Comparison of ENCODE assay signal across 13 mouse cellular contexts in genomic region chr7:139139921-139140461, GRCm38 (mm10). TPM values are rescaled to one million over a fixed set of nuclear protein-coding genes. Genes with fewer than 3 reads are reported as not detected.
DNase-seq lines count a peak whose midpoint lies in the region; ATAC-seq lines count a peak whose summit lies in the region.
"Had no signal": no experiment of that assay in that cellular context is flagged by ENCODE, and none has a peak within 500 bp of the region (broad histone marks: within the 10 kb centered on the region; RNA-seq: fewer than 3 reads in every experiment).

No protein-coding gene starts in this region.

- peak; percentile 25 for DNase-seq in gastrocnemius, postnatal 25 days
- no peak for DNase-seq in gastrocnemius, postnatal 4 days (ENCODE audit: low spot score in 2 of 2)
- DNase-seq in embryo, embryonic 9.5 days (ENCODE audit: extremely low spot score): peak; percentile 62
- peak; percentile 40 for DNase-seq in hindbrain, embryonic 14.5 days (ENCODE audit: low spot score)
- DNase-seq in right cerebral cortex, postnatal 14 days: no peak
- no peak for DNase-seq in right cerebral cortex, adult 18-20 months
- DNase-seq: adrenal gland, adult 2 months; heart, postnatal 36 days had no signal

- H3K27ac ChIP-seq in hindbrain, embryonic 14.5 days: peak overlapping the region; percentile 23; the same call in 1 of the 2 replicates
- H3K27ac ChIP-seq in neural tube, embryonic 12.5 days: peak overlapping the region; percentile 46; the same call in 1 of the 2 replicates

- no peak overlapping the region for H3K4me2 ChIP-seq in hindbrain, embryonic 14.5 days (replicated peaks)
- H3K4me2 ChIP-seq in neural tube, embryonic 12.5 days (replicated peaks): peak overlapping the region; percentile 10; the same call in 1 of the 2 replicates
- H3K4me2 ChIP-seq: liver, embryonic 11.5 days had no signal

- H3K9ac ChIP-seq in hindbrain, embryonic 14.5 days: peak overlapping the region; percentile 5; the same call in 1 of the 2 replicates
- H3K9ac ChIP-seq in neural tube, embryonic 12.5 days: no peak overlapping the region

- peaks cover 35% of the 10 kb centered on the region for H3K4me1 ChIP-seq in hindbrain, embryonic 14.5 days (replicated peaks; ENCODE audit: control insufficient read depth, insufficient read depth, low read length)
- peaks cover 47% of the 10 kb centered on the region for H3K4me1 ChIP-seq in neural tube, embryonic 12.5 days

- 5% methylated on average over 11 of the region's 11 CpGs for WGBS in hindbrain, embryonic 14.5 days
- WGBS in neural tube, embryonic 12.5 days: 3% methylated on average over 11 of the region's 11 CpGs

- no peaks in the 10 kb centered on the region for H3K36me3 ChIP-seq in hindbrain, embryonic 14.5 days (replicated peaks; ENCODE audit: control insufficient read depth, insufficient read depth)
- H3K36me3 ChIP-seq in neural tube, embryonic 12.5 days: no peaks in the 10 kb centered on the region

- H3K27me3 ChIP-seq in hindbrain, embryonic 14.5 days (ENCODE audit: control insufficient read depth, insufficient read depth, low read length): no peaks in the 10 kb centered on the region
- peaks cover 2% of the 10 kb centered on the region; the same call in 1 of the 2 replicates for H3K27me3 ChIP-seq in neural tube, embryonic 12.5 days (replicated peaks)

- H3K4me3 ChIP-seq in hindbrain, embryonic 14.5 days (replicated peaks; ENCODE audit: low read length): no peak overlapping the region
- no peak overlapping the region for H3K4me3 ChIP-seq in neural tube, embryonic 12.5 days

- H3K9me3 ChIP-seq in hindbrain, embryonic 14.5 days (ENCODE audit: control insufficient read depth, low read length): no peaks in the 10 kb centered on the region
- H3K9me3 ChIP-seq in neural tube, embryonic 12.5 days: no peaks in the 10 kb centered on the region

- peak; percentile 69; the same call in 1 of the 2 replicates for ATAC-seq in hindbrain, embryonic 14.5 days (ENCODE audit: low FRiP score)
- peak; percentile 92 for ATAC-seq in neural tube, embryonic 12.5 days (ENCODE audit: low FRiP score, low read depth)
- no peak for ATAC-seq in inflammation-experienced regulatory T-cells, adult 6 months

RNA-seq across cellular contexts. Expression of gene Dpysl4, which starts 54.2 kb away (rescaled TPM):
- total RNA-seq in gastrocnemius, postnatal 25 days (2021): under 1 TPM; 0.28 to 0.35 TPM
- total RNA-seq in gastrocnemius, postnatal 4 days (2021): 1 to 10 TPM; 3.7 to 3.9 TPM
- polyA plus RNA-seq in hindbrain, embryonic 14.5 days (2014; fragmentation: Nextera tagmentation; extraction: Ambion mirVana): 211 and 216 TPM in 2 replicates
- polyA plus RNA-seq in neural tube, embryonic 12.5 days (2016; fragmentation: Nextera tagmentation; extraction: Ambion mirVana): 425 and 434 TPM in 2 replicates
- under 1 TPM in 1 of 3 experiments, not detected in 2; 0.09 TPM for polyA plus RNA-seq in inflammation-experienced regulatory T-cells, adult 6 months (2017; shearing (Covaris generic))
- total RNA-seq: neutrophil, adult 5-6 weeks had no signal
- polyA plus RNA-seq: C2C12 had no signal

Comparison
In these comparisons a context has a peak if more than half of its experiments do, and no peak if none do; other contexts are left out.
1. DNase-seq: peak in gastrocnemius, postnatal 25 days (single experiment), embryo, embryonic 9.5 days (single experiment) and hindbrain, embryonic 14.5 days (single experiment); none in gastrocnemius, postnatal 4 days (0 of 2), right cerebral cortex, postnatal 14 days (single experiment) and right cerebral cortex, adult 18-20 months (single experiment).
2. RNA of gene Dpysl4, which starts 54.2 kb away (polyA plus RNA-seq): 425 to 434 TPM in neural tube, embryonic 12.5 days and 211 to 216 TPM in hindbrain, embryonic 14.5 days; 0.09 TPM in inflammation-experienced regulatory T-cells, adult 6 months; every median in the first group is over 100 times any median in the second.